Mouse (Mus musculus) neural tube, embryonic 14.5 days (tissue): ENCODE results near the gene H2-T24. TPM values are rescaled to one million over a fixed set of nuclear protein-coding genes. Genes with fewer than 3 reads are reported as not detected.

Source experiments
- ATAC-seq: fragments of 200-750 bp; cut with Nextera tagmentation; 2 replicates; pipeline ENCODE4 v1.8.0; 2017; ENCODE audit warnings: low read depth, mild to moderate bottlenecking, moderate TSS enrichment, moderate library complexity
- H3K27ac ChIP-seq: fragments of 300-500 bp; sonication (generic); 2 replicates; pipeline ENCODE4 v1.5.1; 2014; ENCODE audit warnings: low read depth, mild to moderate bottlenecking, control low read depth, low read length, moderate library complexity, mixed read lengths
- H3K27me3 ChIP-seq: fragments of 300-500 bp; sonication (generic); 2 replicates; pipeline ENCODE4 v1.6.1; 2014; ENCODE audit warnings: low read length; ENCODE audit not compliant: control insufficient read depth, insufficient read depth
- H3K36me3 ChIP-seq: fragments of 300-500 bp; sonication (generic); 2 replicates; pipeline ENCODE4 v1.6.1; 2014; ENCODE audit warnings: low read length, mixed read lengths; ENCODE audit not compliant: control insufficient read depth, insufficient read depth
- H3K4me1 ChIP-seq: fragments of 300-500 bp; sonication (generic); 2 replicates; pipeline ENCODE4 v1.6.1; 2014; ENCODE audit warnings: low read length; ENCODE audit not compliant: control insufficient read depth, insufficient read depth
- H3K4me2 ChIP-seq: fragments of 300-500 bp; sonication (generic); 2 replicates; pipeline ENCODE4 v1.6.1; 2014; ENCODE audit warnings: mild to moderate bottlenecking, low read depth, low read length, control low read depth
- H3K4me3 ChIP-seq: fragments of 300-500 bp; sonication (generic); 2 replicates; pipeline ENCODE4 v1.5.1; 2014; ENCODE audit warnings: low read depth, low read length, control low read depth, mixed read lengths
- H3K9ac ChIP-seq: fragments of 300-500 bp; sonication (generic); replicated peaks from 2 replicates; pipeline ENCODE4 v1.6.1; 2014; ENCODE audit warnings: low read depth, mild to moderate bottlenecking, control low read depth, low read length, mixed read lengths
- H3K9me3 ChIP-seq: fragments of 300-500 bp; sonication (generic); 2 replicates; pipeline ENCODE4 v1.6.1; 2016; ENCODE audit warnings: low read length; ENCODE audit not compliant: control insufficient read depth
- WGBS: fragments of 180-500 bp; shearing (Covaris S2); extraction: QIAGEN DNeasy Blood & Tissue Kit; methylation state at CpG from one replicate; pipeline ENCODE4 v1.1.7; 2014; 5-methylcytosine and 5-hydroxymethylcytosine counted together
- polyA plus RNA-seq: library from polyadenylated mRNA; unstranded; fragments of >200 nt; fragmentation: Nextera tagmentation; extraction: Ambion mirVana; gene quantifications from 2 replicates; pipeline ENCODE4 v1.2.1, GENCODE M21; 2014

The H2-T24 gene
- polyA plus RNA-seq, 1 experiment from 2014 or later = 12.7 TPM

DNA sequence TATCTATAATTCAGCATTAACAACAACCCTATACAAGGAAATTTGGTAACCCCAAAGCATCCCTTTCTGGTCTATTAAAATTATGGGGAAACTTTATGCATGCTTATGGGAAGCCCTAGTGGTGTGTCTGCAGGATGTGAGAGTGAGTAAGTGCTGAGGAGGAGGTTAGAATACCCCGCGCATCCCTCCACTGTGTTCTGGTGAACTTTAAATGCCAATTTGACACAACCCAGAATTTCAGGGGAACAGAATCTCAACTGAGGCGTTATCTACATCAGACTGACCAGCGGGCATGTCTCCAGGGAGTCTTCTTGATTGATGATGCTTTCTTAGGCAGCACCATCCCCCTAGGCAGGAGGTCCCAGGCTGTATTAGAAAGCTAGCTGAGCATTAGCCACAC is 5.5 kb upstream of the H2-T24 start:
- H3K36me3 ChIP-seq = no peaks in the 10 kb centered on the region
- no peaks in the 10 kb centered on the region for H3K9me3 ChIP-seq
- H3K4me1 ChIP-seq = no peaks in the 10 kb centered on the region
- ATAC-seq = no peak
- no peak overlapping the region for H3K9ac ChIP-seq
- H3K4me2 ChIP-seq = no peak overlapping the region
- no peak overlapping the region for H3K4me3 ChIP-seq
- no peak overlapping the region for H3K27ac ChIP-seq
- no peaks in the 10 kb centered on the region for H3K27me3 ChIP-seq
- WGBS = 64% methylated on average over 4 of the region's 4 CpGs

- 54% methylated on average over 5 of the region's 5 CpGs for WGBS
- no peak overlapping the region for H3K27ac ChIP-seq
- H3K4me3 ChIP-seq = no peak overlapping the region
- no peaks in the 10 kb centered on the region for H3K27me3 ChIP-seq
- no peak overlapping the region for H3K9ac ChIP-seq
- ATAC-seq = no peak
- no peaks in the 10 kb centered on the region for H3K36me3 ChIP-seq
- H3K4me1 ChIP-seq = no peaks in the 10 kb centered on the region
- no peaks in the 10 kb centered on the region for H3K9me3 ChIP-seq
- no peak overlapping the region for H3K4me2 ChIP-seq
These were observed 4.8 kb upstream of the H2-T24 start for GRCm38 (mm10) chr17:36025197-36025596.

DNA sequence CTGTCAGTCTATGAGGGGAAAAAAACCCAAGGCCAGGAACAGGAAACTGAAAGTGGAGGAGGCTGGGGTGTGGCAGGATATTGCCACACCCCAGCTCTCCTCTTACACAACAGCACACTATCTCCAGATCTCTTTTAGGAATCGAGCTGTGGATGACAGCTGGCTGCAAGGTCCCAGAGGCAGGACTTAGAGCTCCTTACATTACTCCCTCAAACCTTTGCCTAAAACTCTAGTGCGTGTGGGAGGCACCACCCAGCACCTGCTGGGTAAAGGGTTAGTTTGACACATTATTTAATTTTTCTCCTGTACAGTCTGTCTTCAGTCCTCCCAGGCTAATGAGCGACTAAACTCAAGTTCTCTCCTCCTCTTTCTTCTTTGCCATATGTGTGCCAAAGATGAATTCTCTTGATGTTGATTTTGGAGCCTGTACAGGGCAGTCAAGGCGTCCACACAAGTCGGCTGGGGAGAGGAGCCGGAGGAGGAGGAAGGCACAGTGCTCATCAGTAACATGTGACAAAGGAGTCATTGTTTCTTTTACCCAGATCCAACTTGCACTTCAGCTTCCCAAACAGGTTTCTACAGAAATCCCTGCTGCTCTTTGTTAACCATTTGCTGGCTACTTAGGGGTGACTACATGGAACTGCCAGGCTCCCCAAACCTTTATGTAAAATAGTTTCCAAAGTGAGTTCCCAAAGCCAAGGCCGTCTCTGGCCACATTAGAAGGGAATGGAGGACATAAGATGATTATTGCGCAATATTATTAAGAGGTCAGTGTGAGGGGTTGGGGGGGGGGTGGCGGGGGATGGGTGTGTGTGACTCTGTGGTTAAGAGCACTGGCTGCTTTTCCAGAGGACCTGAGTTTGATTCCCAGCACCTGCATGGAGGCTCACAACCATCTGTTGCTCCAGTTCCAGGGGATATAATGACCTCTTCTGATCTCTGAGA is 3.6 kb upstream of the H2-T24 start:
- no peaks in the 10 kb centered on the region for H3K36me3 ChIP-seq
- 73% methylated on average over 9 of the region's 9 CpGs for WGBS

DNA sequence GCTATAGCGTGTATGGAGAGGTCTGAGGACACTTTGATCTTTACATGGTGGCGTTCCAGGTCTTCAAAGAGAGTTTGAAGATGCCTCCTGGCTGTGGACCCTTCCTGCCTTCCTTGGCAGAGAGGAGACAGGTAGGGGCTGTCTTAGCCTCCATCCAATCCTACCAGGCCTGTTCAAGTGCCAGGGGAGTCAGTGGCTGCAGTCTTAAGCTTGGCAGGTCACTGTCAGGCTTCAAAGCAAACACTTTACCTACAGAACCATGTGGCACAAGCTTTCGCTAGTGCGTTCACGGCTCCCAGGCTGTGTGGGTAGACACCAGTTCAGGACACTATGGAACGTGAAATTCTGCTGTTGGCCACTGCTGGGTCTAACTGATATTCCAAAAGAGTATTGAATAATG is 2.6 kb upstream of the H2-T24 start:
- 88% methylated on average over 6 of the region's 6 CpGs for WGBS
- Histone ChIP-seq H3K9me3 (no peaks in the 10 kb centered on the region), H3K9ac (no peak overlapping the region), H3K27ac (no peak overlapping the region), H3K4me3 (no peak overlapping the region), H3K36me3 (no peaks in the 10 kb centered on the region), H3K4me2 (no peak overlapping the region), H3K27me3 (no peaks in the 10 kb centered on the region), H3K4me1 (no peaks in the 10 kb centered on the region)
- ATAC-seq = no peak

More for the DNA sequence above, 3.6 kb upstream of the H2-T24 start:
- Histone ChIP-seq H3K27ac (no peak overlapping the region), H3K4me2 (no peak overlapping the region), H3K9ac (no peak overlapping the region), H3K9me3 (no peaks in the 10 kb centered on the region), H3K4me3 (no peak overlapping the region), H3K27me3 (no peaks in the 10 kb centered on the region), H3K4me1 (no peaks in the 10 kb centered on the region)
- ATAC-seq = no peak

DNA sequence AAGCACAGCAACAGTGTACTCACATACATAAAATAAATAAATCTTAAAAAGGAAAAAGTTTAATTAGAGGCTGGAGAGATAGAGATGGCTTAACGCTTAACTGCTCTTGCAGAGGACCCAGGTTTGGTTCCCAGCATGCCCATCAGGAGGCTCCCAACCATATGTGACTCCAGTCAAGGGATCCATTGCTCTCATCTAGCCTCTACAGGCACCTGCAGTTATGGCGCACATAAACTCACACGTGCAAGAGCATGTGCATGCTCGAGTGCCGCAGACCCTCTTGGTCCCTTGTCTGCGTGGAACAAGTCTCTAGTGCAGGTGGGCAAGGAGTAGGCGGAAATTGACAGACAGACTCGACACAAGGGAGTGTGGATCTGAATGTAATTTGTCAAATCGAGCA is 1.7 kb upstream of the H2-T24 start:
- Histone ChIP-seq H3K4me3 (no peak overlapping the region), H3K4me2 (no peak overlapping the region), H3K9me3 (no peaks in the 10 kb centered on the region), H3K36me3 (no peaks in the 10 kb centered on the region), H3K27ac (no peak overlapping the region), H3K9ac (no peak overlapping the region), H3K27me3 (no peaks in the 10 kb centered on the region), H3K4me1 (no peaks in the 10 kb centered on the region)
- no peak for ATAC-seq
- WGBS = 91% methylated on average over 9 of the region's 9 CpGs

GRCm38 (mm10) chr17:36021309-36021708 is 949 bp upstream of the H2-T24 start:
- no peaks in the 10 kb centered on the region for H3K36me3 ChIP-seq
- no peak overlapping the region for H3K9ac ChIP-seq
- no peak overlapping the region for H3K4me3 ChIP-seq
- 100% methylated on average over 1 of the region's 1 CpGs for WGBS
- no peak for ATAC-seq
- no peak overlapping the region for H3K27ac ChIP-seq
- no peaks in the 10 kb centered on the region for H3K27me3 ChIP-seq
- no peaks in the 10 kb centered on the region for H3K4me1 ChIP-seq
- H3K4me2 ChIP-seq = no peak overlapping the region
- no peaks in the 10 kb centered on the region for H3K9me3 ChIP-seq

- 85% methylated on average over 3 of the region's 3 CpGs for WGBS
- Histone ChIP-seq H3K4me3 (no peak overlapping the region), H3K4me2 (no peak overlapping the region), H3K27ac (no peak overlapping the region), H3K36me3 (peaks cover 4% of the 10 kb centered on the region; the same call in 1 of the 2 replicates), H3K9me3 (no peaks in the 10 kb centered on the region), H3K9ac (no peak overlapping the region), H3K4me1 (no peaks in the 10 kb centered on the region), H3K27me3 (no peaks in the 10 kb centered on the region)
- ATAC-seq = no peak
These were observed 841 bp downstream of the H2-T24 start for GRCm38 (mm10) chr17:36019519-36019918.

- Histone ChIP-seq H3K4me2 (no peak overlapping the region), H3K9ac (no peak overlapping the region), H3K4me3 (no peak overlapping the region), H3K36me3 (peaks cover 4% of the 10 kb centered on the region; the same call in 1 of the 2 replicates), H3K9me3 (no peaks in the 10 kb centered on the region), H3K27me3 (no peaks in the 10 kb centered on the region), H3K4me1 (no peaks in the 10 kb centered on the region), H3K27ac (no peak overlapping the region)
- no peak for ATAC-seq
- WGBS = 74% methylated on average over 2 of the region's 2 CpGs
These were observed 1.4 kb downstream of the H2-T24 start for GRCm38 (mm10) chr17:36018979-36019378.

DNA sequence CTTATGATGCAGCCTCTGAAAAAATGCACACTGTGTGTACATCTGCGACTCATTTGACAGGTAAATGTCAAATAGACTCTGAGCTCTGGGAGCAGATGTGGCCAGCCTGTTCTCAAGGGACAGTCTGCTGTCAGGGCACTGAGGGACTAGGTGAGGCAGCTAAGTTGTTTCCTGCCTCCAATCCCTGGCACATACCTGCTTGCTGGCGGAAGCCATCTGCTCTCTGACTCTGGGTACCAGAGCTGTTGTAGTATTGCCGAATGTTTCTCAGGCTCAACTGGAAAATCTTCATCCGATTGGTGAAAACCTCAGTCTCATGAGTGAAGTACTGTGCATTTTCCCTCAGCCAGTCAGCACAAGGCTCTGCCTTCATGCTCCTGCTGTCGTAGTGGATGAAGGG is 3.3 kb downstream of the H2-T24 start:
- Histone ChIP-seq H3K4me2 (no peak overlapping the region), H3K36me3 (peaks cover 4% of the 10 kb centered on the region; the same call in 1 of the 2 replicates), H3K9me3 (no peaks in the 10 kb centered on the region), H3K4me3 (no peak overlapping the region), H3K27me3 (no peaks in the 10 kb centered on the region), H3K4me1 (no peaks in the 10 kb centered on the region), H3K9ac (no peak overlapping the region), H3K27ac (no peak overlapping the region)
- ATAC-seq = no peak
- WGBS = 96% methylated on average over 5 of the region's 5 CpGs
